Comparison of ENCODE assay signal across 8 mouse cellular contexts in genomic region chr5:131537155-131537830, GRCm38 (mm10).
A peak's percentile ranks its signal among the peaks of the same experiment; 100 is the strongest.
DNase-seq lines count a peak whose midpoint lies in the region; ATAC-seq and TF ChIP-seq lines count a peak whose summit lies in the region.

No protein-coding gene starts in this region.

- peaks cover 38% of the 10 kb centered on the region for H3K4me1 ChIP-seq in hindbrain, embryonic 13.5 days (replicated peaks)
- peaks cover 31% of the 10 kb centered on the region for H3K4me1 ChIP-seq in limb, embryonic 13.5 days
- H3K4me1 ChIP-seq in midbrain, embryonic 13.5 days (replicated peaks) = peaks cover 41% of the 10 kb centered on the region
- no peaks in the 10 kb centered on the region for H3K4me1 ChIP-seq in stomach, postnatal 0 days (replicated peaks; ENCODE audit: control insufficient read depth, insufficient read depth)

- H3K9me3 ChIP-seq in hindbrain, embryonic 13.5 days = no peaks in the 10 kb centered on the region
- H3K9me3 ChIP-seq in limb, embryonic 13.5 days = no peaks in the 10 kb centered on the region
- no peaks in the 10 kb centered on the region for H3K9me3 ChIP-seq in midbrain, embryonic 13.5 days
- no peaks in the 10 kb centered on the region for H3K9me3 ChIP-seq in stomach, postnatal 0 days (ENCODE audit: control insufficient read depth, low read length)

- intact Hi-C loops in gastrocnemius, adult 2 months (cut with DNase I) = loop anchor here (2.0 to 10.0 kb wide), 5 partner anchors 48 to 578 kb away; no protein-coding TSS in a partner anchor

- H3K27me3 ChIP-seq in hindbrain, embryonic 13.5 days = no peaks in the 10 kb centered on the region
- no peaks in the 10 kb centered on the region for H3K27me3 ChIP-seq in limb, embryonic 13.5 days
- H3K27me3 ChIP-seq in midbrain, embryonic 13.5 days = peaks cover 4% of the 10 kb centered on the region; the same call in 1 of the 2 replicates
- H3K27me3 ChIP-seq in stomach, postnatal 0 days (ENCODE audit: control insufficient read depth, insufficient read depth, low read length) = no peaks in the 10 kb centered on the region

- TF ChIP-seq EP300 in stomach, postnatal 0 days (optimal IDR thresholded peaks at IDR 0.05) = no peak

- peak overlapping the region; percentile 98 for H3K9ac ChIP-seq in hindbrain, embryonic 13.5 days
- H3K9ac ChIP-seq in limb, embryonic 13.5 days = peak overlapping the region; percentile 97
- peak overlapping the region; percentile 99 for H3K9ac ChIP-seq in midbrain, embryonic 13.5 days (replicated peaks)
- peak overlapping the region; percentile 85 for H3K9ac ChIP-seq in stomach, postnatal 0 days (ENCODE audit: low read length)

- peak overlapping the region; percentile 93 for H3K27ac ChIP-seq in gastrocnemius, adult 2 months
- peak overlapping the region; percentile 100 for H3K27ac ChIP-seq in hindbrain, embryonic 13.5 days
- peak overlapping the region; percentile 98 for H3K27ac ChIP-seq in limb, embryonic 13.5 days
- peak overlapping the region; percentile 98 for H3K27ac ChIP-seq in midbrain, embryonic 13.5 days
- H3K27ac ChIP-seq in stomach, postnatal 0 days (replicated peaks) = peak overlapping the region; percentile 95

- peak overlapping the region; percentile 75 for H3K4me2 ChIP-seq in hindbrain, embryonic 13.5 days
- peak overlapping the region; percentile 75 for H3K4me2 ChIP-seq in limb, embryonic 13.5 days (replicated peaks)
- peak overlapping the region; percentile 82 for H3K4me2 ChIP-seq in midbrain, embryonic 13.5 days (replicated peaks)
- peak overlapping the region; percentile 85 for H3K4me2 ChIP-seq in stomach, postnatal 0 days (replicated peaks; ENCODE audit: low read depth)

- under 1% methylated on average over 43 of the region's 44 CpGs for WGBS in hindbrain, embryonic 13.5 days
- WGBS in limb, embryonic 13.5 days = 1% methylated on average over 43 of the region's 44 CpGs
- under 1% methylated on average over 41 of the region's 44 CpGs for WGBS in midbrain, embryonic 13.5 days
- WGBS in stomach, postnatal 0 days = under 1% methylated on average over 44 of the region's 44 CpGs

- H3K36me3 ChIP-seq in hindbrain, embryonic 13.5 days = peaks cover 3% of the 10 kb centered on the region; the same call in 1 of the 2 replicates
- H3K36me3 ChIP-seq in limb, embryonic 13.5 days = peaks cover 6% of the 10 kb centered on the region
- H3K36me3 ChIP-seq in midbrain, embryonic 13.5 days = 0 out of 2 replicates have a peak, but pooled peaks cover 3% of the 10 kb centered on the region
- no peaks in the 10 kb centered on the region for H3K36me3 ChIP-seq in stomach, postnatal 0 days (ENCODE audit: control insufficient read depth, insufficient read depth, low read length)

- DNase-seq in adrenal gland, adult 18-20 months (ENCODE audit: low spot score in 2 of 2) = peak; percentile 62 to 73
- peak; percentile 63 to 71 for DNase-seq in cerebellum, postnatal 25 days
- DNase-seq in gastrocnemius, adult 2 months = peak; percentile 87
- peak; percentile 83 for DNase-seq in stomach, postnatal 0 days (ENCODE audit: low spot score)

- TF ChIP-seq CTCF in gastrocnemius, adult 2 months (IDR thresholded peaks at IDR 0.05) = no peak
- no peak for TF ChIP-seq CTCF in stomach, postnatal 0 days (IDR thresholded peaks at IDR 0.05; ENCODE audit: low read depth)

- peak overlapping the region; percentile 94 for H3K4me3 ChIP-seq in gastrocnemius, adult 2 months
- H3K4me3 ChIP-seq in hindbrain, embryonic 13.5 days = peak overlapping the region; percentile 93
- H3K4me3 ChIP-seq in limb, embryonic 13.5 days = peak overlapping the region; percentile 91
- H3K4me3 ChIP-seq in midbrain, embryonic 13.5 days (replicated peaks) = peak overlapping the region; percentile 96
- peak overlapping the region; percentile 79 for H3K4me3 ChIP-seq in stomach, postnatal 0 days (ENCODE audit: low read depth, low read length)

- peak; percentile 73 for ATAC-seq in hindbrain, embryonic 13.5 days (ENCODE audit: low FRiP score)
- ATAC-seq in limb, embryonic 13.5 days (ENCODE audit: low FRiP score, low read depth) = peak; percentile 44
- peak; percentile 72 for ATAC-seq in midbrain, embryonic 13.5 days
- peak; percentile 78 for ATAC-seq in stomach, postnatal 0 days (ENCODE audit: low FRiP score, low TSS enrichment)
- no peak for ATAC-seq in inflammation-experienced regulatory T-cells, adult 6 months
